Mouse (Mus musculus) lung, embryonic 14.5 days (tissue): ENCODE results near the gene Gm128. TPM values are rescaled to one million over a fixed set of nuclear protein-coding genes. Genes with fewer than 3 reads are reported as not detected.

Experiments used
- ATAC-seq: fragments of 200-750 bp; cut with Nextera tagmentation; 2 replicates; pipeline ENCODE4 v1.8.0; 2017; ENCODE audit warnings: mild to moderate bottlenecking, moderate TSS enrichment, moderate library complexity; ENCODE audit not compliant: insufficient read depth
- DNase-seq: peaks from one replicate; pipeline ENCODE4 v3.0.0-alpha.2; 2015
- H3K27ac ChIP-seq: fragments of 300-500 bp; sonication (generic); 2 replicates; pipeline ENCODE4 v1.5.1; 2014; ENCODE audit warnings: low read depth, mild to moderate bottlenecking, moderate library complexity
- H3K27me3 ChIP-seq: fragments of 300-500 bp; sonication (generic); 2 replicates; pipeline ENCODE4 v1.6.1; 2014; ENCODE audit warnings: low read length, control low read depth; ENCODE audit not compliant: insufficient read depth
- H3K36me3 ChIP-seq: fragments of 300-500 bp; sonication (generic); 2 replicates; pipeline ENCODE4 v1.6.1; 2014; ENCODE audit warnings: control low read depth; ENCODE audit not compliant: insufficient read depth
- H3K4me1 ChIP-seq: fragments of 300-500 bp; sonication (generic); 2 replicates; pipeline ENCODE4 v1.6.1; 2014; ENCODE audit warnings: antibody characterized with exemption, control low read depth; ENCODE audit not compliant: insufficient read depth
- H3K4me2 ChIP-seq: fragments of 300-500 bp; sonication (generic); 2 replicates; pipeline ENCODE4 v1.6.1; 2014; ENCODE audit warnings: mild to moderate bottlenecking
- H3K4me3 ChIP-seq: fragments of 300-500 bp; sonication (generic); 2 replicates; pipeline ENCODE4 v1.5.1; 2014; ENCODE audit warnings: low read depth, low read length
- H3K9ac ChIP-seq: fragments of 300-500 bp; sonication (generic); 2 replicates; pipeline ENCODE4 v1.6.1; 2014
- H3K9me3 ChIP-seq: fragments of 300-500 bp; sonication (generic); 2 replicates; pipeline ENCODE4 v1.6.1; 2016; ENCODE audit warnings: low read depth, low read length, control low read depth
- CTCF ChIP-seq: IDR thresholded peaks from 2 replicates; pipeline ENCODE4 v1.5.1; 2016; ENCODE audit warnings: antibody characterized with exemption, low read depth
- WGBS: fragments of 180-500 bp; shearing (Covaris S2); extraction: QIAGEN DNeasy Blood & Tissue Kit; methylation state at CpG from one replicate; pipeline ENCODE4 v1.1.7; 2014; 5-methylcytosine and 5-hydroxymethylcytosine counted together
- polyA plus RNA-seq: library from polyadenylated mRNA; unstranded; fragments of >200 nt; fragmentation: Nextera tagmentation; extraction: Ambion mirVana; gene quantifications from 2 replicates; pipeline ENCODE4 v1.2.1, GENCODE M21; 2014

Gm128 gene
- polyA plus RNA-seq, 1 experiment from 2014 or later, result 0.67 TPM

DNA sequence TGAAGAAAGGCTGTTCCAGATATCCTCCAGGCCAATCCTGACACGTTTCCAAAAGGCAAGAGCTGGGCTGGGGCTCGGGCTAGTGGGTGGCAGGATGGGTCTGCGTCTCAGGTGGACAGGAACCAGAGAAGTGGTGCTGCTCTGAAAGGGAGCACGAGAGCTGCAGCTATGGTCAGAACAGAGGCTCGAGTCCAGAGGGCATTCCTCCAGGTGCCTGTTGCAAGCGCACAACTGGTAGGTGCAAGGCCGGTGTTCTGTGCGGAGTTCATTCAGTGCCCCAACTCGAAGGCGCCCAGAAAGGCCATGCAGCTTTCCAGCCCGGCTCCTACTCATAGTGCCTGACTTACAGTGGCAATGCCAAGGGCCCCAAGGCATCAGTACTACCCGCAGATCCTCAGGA, 1.4 kb downstream of the Gm128 start:
- no peak for DNase-seq
- WGBS, result 82% methylated on average over 12 of the region's 12 CpGs
- Histone ChIP-seq H3K4me3 (no peak overlapping the region), H3K4me2 (no peak overlapping the region), H3K27ac (no peak overlapping the region), H3K9me3 (no peaks in the 10 kb centered on the region), H3K9ac (no peak overlapping the region), H3K4me1 (no peaks in the 10 kb centered on the region), H3K27me3 (no peaks in the 10 kb centered on the region), H3K36me3 (peaks cover 35% of the 10 kb centered on the region)
- TF ChIP-seq CTCF, result no peak
- no peak for ATAC-seq

- 0 out of 2 replicates have a peak, but pooled peaks have one; percentile 6 for TF ChIP-seq CTCF
- Histone ChIP-seq H3K4me3 (no peak overlapping the region), H3K4me2 (no peak overlapping the region), H3K36me3 (peaks cover 44% of the 10 kb centered on the region), H3K9me3 (no peaks in the 10 kb centered on the region), H3K9ac (no peak overlapping the region), H3K27ac (no peak overlapping the region), H3K4me1 (no peaks in the 10 kb centered on the region), H3K27me3 (no peaks in the 10 kb centered on the region)
- no peak for DNase-seq
- WGBS, result 81% methylated on average over 6 of the region's 6 CpGs
- no peak for ATAC-seq
Observed at GRCm38 (mm10) chr3:95239022-95239421, 2.4 kb downstream of the Gm128 start.

DNA sequence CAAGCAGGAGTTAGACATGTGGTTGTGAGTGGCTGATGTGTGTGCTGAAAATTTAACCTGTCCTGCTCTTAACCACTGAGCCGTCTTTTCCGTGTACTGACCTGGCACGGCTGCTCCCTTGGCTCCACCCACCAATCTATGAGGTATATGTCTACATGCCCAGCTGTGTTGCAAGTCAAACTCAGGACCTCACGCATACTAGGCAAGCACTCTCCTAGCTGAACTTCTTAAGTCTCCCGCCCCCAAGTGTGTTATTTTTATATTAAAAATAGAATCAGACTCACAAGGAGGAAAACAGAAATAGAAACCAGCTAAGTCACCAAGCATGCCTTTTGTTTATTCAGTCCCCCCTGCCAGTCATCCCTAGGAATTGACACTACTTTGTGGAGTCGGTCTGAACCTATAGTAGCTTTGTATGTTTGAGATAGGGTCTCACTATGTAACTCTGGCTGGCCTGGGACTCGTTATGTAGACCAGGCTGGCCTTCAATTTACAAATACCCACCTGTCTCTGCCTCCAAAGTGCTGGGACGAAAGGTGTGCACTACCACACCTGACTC, 3.8 kb downstream of the Gm128 start:
- Histone ChIP-seq H3K27ac (no peak overlapping the region; the same call in 1 of the 2 replicates), H3K27me3 (no peaks in the 10 kb centered on the region), H3K4me2 (no peak overlapping the region), H3K9me3 (no peaks in the 10 kb centered on the region), H3K4me1 (no peaks in the 10 kb centered on the region), H3K9ac (no peak overlapping the region), H3K36me3 (peaks cover 58% of the 10 kb centered on the region), H3K4me3 (no peak overlapping the region)
- ATAC-seq (no peak), DNase-seq (no peak)
- no peak for TF ChIP-seq CTCF
- WGBS, result 83% methylated on average over 8 of the region's 8 CpGs

DNA sequence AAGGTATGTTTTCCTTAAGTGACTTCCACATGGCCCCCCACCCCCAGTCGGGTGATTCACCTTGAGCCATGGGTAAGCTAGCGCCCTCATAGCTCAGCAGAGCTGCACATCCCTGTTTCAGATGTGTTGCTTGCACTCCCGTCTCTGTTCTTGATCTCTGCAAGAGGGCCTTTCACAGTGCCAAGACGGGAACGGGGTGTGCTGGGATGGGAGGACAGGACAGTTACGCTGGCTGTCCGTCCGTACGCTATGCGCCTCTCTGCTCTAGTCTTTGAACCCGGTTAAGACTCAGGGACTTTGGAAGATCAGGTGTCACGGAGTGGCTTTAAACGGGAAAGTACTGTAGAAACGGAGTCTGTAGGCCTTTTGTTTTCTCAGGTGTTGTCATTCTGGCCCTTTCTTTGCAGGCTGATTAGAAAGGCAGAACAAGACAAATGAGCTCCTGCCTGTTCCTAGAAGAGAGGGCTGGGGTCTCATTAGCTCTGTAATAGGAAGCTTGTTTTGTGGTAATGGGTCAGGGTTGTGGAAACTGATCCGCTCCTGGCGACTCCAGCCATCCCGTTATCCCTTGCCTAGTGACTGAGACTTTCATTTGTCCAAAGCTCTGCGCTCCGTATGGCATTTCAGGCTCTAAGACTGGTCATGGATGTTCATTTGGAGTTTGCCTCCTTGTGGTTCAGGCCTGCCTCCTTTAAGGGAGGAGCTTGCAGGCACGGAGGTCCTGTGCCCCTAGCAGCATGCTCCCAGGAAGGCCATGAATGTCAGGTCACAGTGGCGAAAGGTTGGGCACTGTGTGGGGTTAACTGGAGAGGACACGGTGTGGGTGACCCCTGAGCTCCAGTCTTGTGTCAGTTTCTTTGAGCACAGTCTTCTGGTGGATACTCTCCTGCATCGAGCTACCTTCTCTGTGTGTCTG, 5.8 kb downstream of the Gm128 start:
- Histone ChIP-seq H3K9ac (no peak overlapping the region), H3K27ac (no peak overlapping the region), H3K36me3 (peaks cover 73% of the 10 kb centered on the region), H3K9me3 (no peaks in the 10 kb centered on the region), H3K27me3 (no peaks in the 10 kb centered on the region), H3K4me3 (no peak overlapping the region), H3K4me1 (peaks cover 4% of the 10 kb centered on the region; the same call in 1 of the 2 replicates), H3K4me2 (no peak overlapping the region)
- no peak for TF ChIP-seq CTCF
- ATAC-seq, result no peak
- 76% methylated on average over 23 of the region's 23 CpGs for whole genome bisulfite sequencing
- no peak for DNase-seq

DNA sequence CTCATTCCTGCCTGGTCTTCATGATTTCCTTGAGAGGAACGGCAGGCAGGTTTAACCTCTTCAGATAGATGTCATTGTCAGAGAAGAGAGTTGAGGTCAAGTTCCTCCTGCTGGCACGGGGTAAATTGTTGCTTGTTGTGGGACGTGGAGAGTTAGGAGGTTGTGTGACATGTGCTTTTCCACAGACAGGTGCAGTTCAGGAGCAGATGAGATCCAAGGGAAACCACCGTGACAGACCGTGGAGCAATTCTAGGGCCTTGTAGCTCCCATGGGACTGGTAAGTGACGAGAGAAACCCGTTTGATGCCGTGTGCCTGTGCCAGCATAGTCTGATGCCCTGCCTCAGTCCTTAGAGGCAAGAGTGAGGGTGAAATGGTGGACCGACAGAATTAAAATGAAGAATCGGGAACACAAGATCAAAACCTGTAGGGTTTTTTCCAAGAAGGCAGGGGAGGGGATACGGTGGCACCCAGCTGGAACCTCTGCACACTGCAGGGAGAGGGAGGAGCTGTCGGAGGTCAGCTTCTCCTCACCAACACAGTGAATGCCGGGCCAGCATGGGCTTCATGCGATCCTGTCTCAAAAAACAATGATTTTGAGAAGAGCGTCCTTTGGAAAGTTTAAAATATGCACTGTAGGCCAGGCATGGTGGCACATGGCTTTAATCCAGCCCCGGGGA, 8.0 kb downstream of the Gm128 start:
- H3K27me3 ChIP-seq, result no peaks in the 10 kb centered on the region
- H3K9me3 ChIP-seq, result no peaks in the 10 kb centered on the region
- H3K27ac ChIP-seq, result no peak overlapping the region
- peaks cover 72% of the 10 kb centered on the region for H3K36me3 ChIP-seq
- H3K9ac ChIP-seq, result no peak overlapping the region
- DNase-seq (no peak), ATAC-seq (no peak)
- WGBS, result 85% methylated on average over 16 of the region's 16 CpGs
- no peak overlapping the region for H3K4me2 ChIP-seq
- TF ChIP-seq CTCF, result no peak
- no peak overlapping the region for H3K4me3 ChIP-seq
- peaks cover 10% of the 10 kb centered on the region; the same call in 1 of the 2 replicates for H3K4me1 ChIP-seq

GRCm38 (mm10) chr3:95232771-95233170, 8.6 kb downstream of the Gm128 start:
- 74% methylated on average over 7 of the region's 7 CpGs for WGBS
- no peak for ATAC-seq
- peaks cover 10% of the 10 kb centered on the region; the same call in 1 of the 2 replicates for H3K4me1 ChIP-seq
- H3K27me3 ChIP-seq, result no peaks in the 10 kb centered on the region
- peaks cover 66% of the 10 kb centered on the region for H3K36me3 ChIP-seq
- no peak overlapping the region for H3K4me2 ChIP-seq
- TF ChIP-seq CTCF, result no peak
- H3K9ac ChIP-seq, result no peak overlapping the region
- no peak overlapping the region for H3K4me3 ChIP-seq
- no peak overlapping the region for H3K27ac ChIP-seq
- H3K9me3 ChIP-seq, result no peaks in the 10 kb centered on the region
- no peak for DNase-seq
